Mouse (Mus musculus) stomach, postnatal 0 days (tissue): Measurements from ENCODE around the gene Ppm1h. TPM values are rescaled to one million over a fixed set of nuclear protein-coding genes. Genes with fewer than 3 reads are reported as not detected.

Experiments
- ATAC-seq: fragments of 200-750 bp; cut with Nextera tagmentation; 2 replicates; pipeline ENCODE4 v1.8.0; 2017; ENCODE audit not compliant: low FRiP score, low TSS enrichment
- DNase-seq: peaks from one replicate; pipeline ENCODE4 v3.0.0-alpha.2; 2016; ENCODE audit warnings: low spot score
- H3K27ac ChIP-seq: fragments of 300-500 bp; sonication (generic); replicated peaks from 2 replicates; pipeline ENCODE4 v1.5.1; 2014; ENCODE audit warnings: mild to moderate bottlenecking, control low read depth
- H3K27me3 ChIP-seq: fragments of 300-500 bp; sonication (generic); 2 replicates; pipeline ENCODE4 v1.6.1; 2014; ENCODE audit warnings: low read length; ENCODE audit not compliant: control insufficient read depth, insufficient read depth
- H3K36me3 ChIP-seq: fragments of 300-500 bp; sonication (generic); 2 replicates; pipeline ENCODE4 v1.6.1; 2014; ENCODE audit warnings: low read length, mixed read lengths; ENCODE audit not compliant: control insufficient read depth, insufficient read depth
- H3K4me1 ChIP-seq: fragments of 300-500 bp; sonication (generic); replicated peaks from 2 replicates; pipeline ENCODE4 v1.6.1; 2014; ENCODE audit warnings: antibody characterized with exemption; ENCODE audit not compliant: control insufficient read depth, insufficient read depth
- H3K4me2 ChIP-seq: fragments of 300-500 bp; sonication (generic); replicated peaks from 2 replicates; pipeline ENCODE4 v1.6.1; 2014; ENCODE audit warnings: low read depth, mild to moderate bottlenecking, control low read depth, moderate library complexity
- H3K4me3 ChIP-seq: fragments of 300-500 bp; sonication (generic); 2 replicates; pipeline ENCODE4 v1.5.1; 2014; ENCODE audit warnings: low read depth, low read length, control low read depth
- H3K9ac ChIP-seq: fragments of 300-500 bp; sonication (generic); 2 replicates; pipeline ENCODE4 v1.6.1; 2014; ENCODE audit warnings: mild to moderate bottlenecking, low read length, control low read depth, mixed read lengths
- H3K9me3 ChIP-seq: fragments of 300-500 bp; sonication (generic); 2 replicates; pipeline ENCODE4 v1.6.1; 2016; ENCODE audit warnings: low read length; ENCODE audit not compliant: control insufficient read depth
- CTCF ChIP-seq: IDR thresholded peaks from 2 replicates; pipeline ENCODE4 v1.5.1; 2016; ENCODE audit warnings: antibody characterized with exemption, low read depth, mild to moderate bottlenecking, moderate library complexity
- EP300 ChIP-seq: optimal IDR thresholded peaks from 2 replicates; pipeline ENCODE3; 2016; ENCODE audit warnings: antibody characterized with exemption
- WGBS: fragments of 180-500 bp; shearing (Covaris S2); extraction: QIAGEN DNeasy Blood & Tissue Kit; methylation state at CpG from one replicate; pipeline ENCODE4 v1.1.7; 2014; 5-methylcytosine and 5-hydroxymethylcytosine counted together
- polyA plus RNA-seq: library from polyadenylated mRNA; unstranded; fragments of >200 nt; fragmentation: Nextera tagmentation; extraction: Ambion mirVana; gene quantifications from 2 replicates; pipeline ENCODE4 v1.2.1, GENCODE M21; 2015

Ppm1h gene
- polyA plus RNA-seq, 1 experiment from 2014 or later = 7.6 TPM

DNA sequence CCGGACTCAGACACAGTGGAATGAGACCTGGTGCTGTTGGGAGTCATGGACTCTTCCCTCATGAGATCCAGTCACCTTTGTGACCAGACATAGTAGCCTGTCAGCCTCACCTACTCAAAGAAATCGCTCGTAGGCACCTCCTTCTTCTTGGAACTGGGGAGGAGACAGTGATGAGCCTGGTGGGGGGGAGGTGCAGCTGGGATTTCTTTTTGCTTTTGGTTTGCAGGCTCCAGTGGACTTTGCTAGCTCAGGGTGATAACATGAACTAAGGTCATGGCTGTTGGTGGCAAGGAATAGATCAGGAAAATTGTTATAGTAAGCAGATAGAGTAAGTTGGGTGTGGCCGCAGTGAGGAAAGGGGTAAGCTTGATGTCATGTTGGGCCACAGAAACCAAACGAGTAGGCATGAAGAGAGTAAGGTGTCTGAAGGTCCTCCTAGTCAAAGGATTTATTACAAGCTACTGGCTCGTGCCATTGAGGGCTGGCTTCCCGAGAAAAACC is 56.8 kb downstream of the Ppm1h start:
- ATAC-seq = no peak
- Histone ChIP-seq H3K4me1 (no peaks in the 10 kb centered on the region), H3K9me3 (no peaks in the 10 kb centered on the region), H3K27ac (no peak overlapping the region), H3K36me3 (no peaks in the 10 kb centered on the region), H3K27me3 (no peaks in the 10 kb centered on the region), H3K9ac (no peak overlapping the region), H3K4me2 (no peak overlapping the region), H3K4me3 (no peak overlapping the region)
- TF ChIP-seq EP300 = no peak
- TF ChIP-seq CTCF = no peak
- no peak for DNase-seq
- 89% methylated on average over 7 of the region's 7 CpGs for WGBS

DNA sequence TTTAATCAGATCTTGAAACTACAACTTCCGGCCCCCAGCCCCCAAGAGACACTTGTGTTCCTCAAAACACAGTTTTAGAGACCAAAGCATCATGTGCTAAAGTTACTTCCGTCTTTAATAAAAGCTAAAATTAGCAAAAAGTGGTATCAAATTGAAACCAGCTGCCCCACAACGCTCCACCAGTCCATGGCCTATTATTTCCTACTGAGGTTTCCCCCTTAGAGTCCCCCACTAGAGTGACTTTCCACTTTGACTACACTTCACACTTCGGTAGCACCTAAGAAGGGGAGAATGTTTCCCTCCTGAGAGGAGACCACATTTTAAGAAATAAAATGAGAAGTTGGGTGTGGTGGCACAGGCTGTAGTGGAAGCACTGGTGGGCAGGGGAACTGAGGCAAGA is 58.3 kb downstream of the Ppm1h start:
- TF ChIP-seq EP300 (no peak), CTCF (no peak)
- DNase-seq (no peak), ATAC-seq (no peak)
- no peaks in the 10 kb centered on the region for H3K4me1 ChIP-seq
- H3K9ac ChIP-seq = no peak overlapping the region
- no peaks in the 10 kb centered on the region for H3K9me3 ChIP-seq
- H3K36me3 ChIP-seq = no peaks in the 10 kb centered on the region
- no peak overlapping the region for H3K27ac ChIP-seq
- no peak overlapping the region for H3K4me3 ChIP-seq
- 83% methylated on average over 4 of the region's 4 CpGs for WGBS
- H3K4me2 ChIP-seq = no peak overlapping the region
- H3K27me3 ChIP-seq = no peaks in the 10 kb centered on the region

DNA sequence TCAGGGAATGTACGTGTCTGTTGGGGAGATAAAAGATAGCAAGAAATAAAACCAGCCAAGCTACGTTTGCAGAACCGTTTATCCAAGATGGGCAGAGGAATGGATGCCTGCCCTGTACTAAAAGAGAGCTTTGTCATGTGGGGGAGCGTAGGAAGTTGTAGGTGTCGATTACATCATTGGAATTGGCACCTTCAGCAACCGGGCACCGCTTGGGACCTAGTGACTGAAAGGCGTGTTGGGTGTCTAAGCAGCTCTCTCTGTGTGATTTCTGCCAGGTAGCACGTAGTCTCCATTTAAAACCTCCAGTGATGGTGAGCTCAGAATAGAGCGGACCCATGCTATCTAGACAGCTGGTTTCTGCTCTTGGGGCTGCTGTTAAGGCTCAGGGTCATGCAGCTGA is 60.0 kb downstream of the Ppm1h start:
- WGBS = 85% methylated on average over 10 of the region's 10 CpGs
- Histone ChIP-seq H3K4me1 (no peaks in the 10 kb centered on the region), H3K36me3 (no peaks in the 10 kb centered on the region), H3K4me2 (no peak overlapping the region), H3K27ac (no peak overlapping the region), H3K27me3 (no peaks in the 10 kb centered on the region), H3K4me3 (no peak overlapping the region), H3K9me3 (no peaks in the 10 kb centered on the region), H3K9ac (no peak overlapping the region)
- no peak for TF ChIP-seq CTCF
- no peak for TF ChIP-seq EP300
- no peak for DNase-seq
- no peak for ATAC-seq

DNA sequence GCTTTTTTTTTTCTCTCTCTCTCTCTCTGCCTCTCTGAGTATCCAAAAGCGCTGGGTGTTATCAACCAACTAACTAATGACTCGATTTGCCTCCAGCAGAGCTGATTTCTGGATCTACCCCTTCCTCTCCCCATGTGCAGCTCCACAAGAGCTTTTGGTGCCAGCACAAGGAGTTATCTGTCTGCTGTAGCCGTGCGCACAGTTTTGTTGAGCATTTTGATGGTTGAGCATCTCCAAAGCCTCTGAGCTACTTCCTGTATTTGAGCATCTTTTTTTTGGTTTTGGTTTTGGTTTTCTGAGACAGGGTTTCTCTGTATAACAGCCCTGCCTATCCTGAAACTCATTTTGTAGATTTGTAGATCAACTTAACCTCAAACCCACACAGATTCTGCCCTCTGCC is 60.5 kb downstream of the Ppm1h start:
- Histone ChIP-seq H3K4me1 (no peaks in the 10 kb centered on the region), H3K9ac (no peak overlapping the region), H3K9me3 (no peaks in the 10 kb centered on the region), H3K4me3 (no peak overlapping the region), H3K27me3 (no peaks in the 10 kb centered on the region), H3K4me2 (no peak overlapping the region), H3K27ac (no peak overlapping the region), H3K36me3 (no peaks in the 10 kb centered on the region)
- 80% methylated on average over 4 of the region's 4 CpGs for WGBS
- DNase-seq (no peak), ATAC-seq (no peak)
- TF ChIP-seq CTCF = no peak
- TF ChIP-seq EP300 = no peak

DNA sequence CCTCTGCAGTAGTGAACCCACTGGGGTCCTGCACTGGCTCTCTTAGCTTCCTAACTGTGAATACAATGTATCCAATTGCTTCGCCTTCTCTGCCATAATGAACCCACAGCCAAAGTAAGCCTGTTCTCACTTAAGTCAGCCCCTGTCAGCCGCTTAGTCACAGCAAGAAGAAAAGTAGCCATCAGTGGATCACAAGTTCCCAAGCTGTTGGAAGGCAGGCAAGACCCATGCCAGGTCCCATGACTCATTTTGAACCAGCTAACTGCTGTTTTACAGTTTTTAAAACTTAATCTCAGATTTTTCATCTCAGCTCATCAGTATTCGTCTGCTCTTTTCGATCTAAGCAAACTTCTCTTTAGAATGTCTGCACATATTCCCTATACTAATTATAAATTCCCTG is 61.6 kb downstream of the Ppm1h start:
- no peaks in the 10 kb centered on the region for H3K27me3 ChIP-seq
- no peak for ATAC-seq
- WGBS = 83% methylated on average over 4 of the region's 4 CpGs

DNA sequence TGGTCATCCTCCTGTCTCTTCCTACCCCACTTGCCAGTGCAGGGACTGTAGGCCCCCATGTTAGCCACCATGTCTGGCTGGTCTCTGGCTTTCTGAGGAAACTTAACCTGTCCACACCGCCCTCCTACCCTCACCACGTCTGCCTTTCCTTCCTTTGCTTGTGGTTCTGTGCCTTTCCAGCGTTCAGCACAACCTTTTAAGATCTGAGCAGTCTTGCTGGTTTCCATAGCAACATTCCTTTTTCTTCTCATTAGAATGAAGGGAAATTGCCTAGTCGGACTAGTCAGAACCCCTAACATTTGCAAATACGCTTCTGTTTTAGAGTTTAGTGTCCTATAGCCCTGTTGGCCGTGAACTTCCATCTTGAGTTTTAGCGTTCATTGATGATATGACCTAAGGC is 62.6 kb downstream of the Ppm1h start:
- no peak for TF ChIP-seq CTCF
- no peak for TF ChIP-seq EP300
- Histone ChIP-seq H3K27me3 (no peaks in the 10 kb centered on the region), H3K4me2 (no peak overlapping the region), H3K4me3 (no peak overlapping the region), H3K4me1 (no peaks in the 10 kb centered on the region), H3K9ac (no peak overlapping the region), H3K27ac (no peak overlapping the region), H3K9me3 (no peaks in the 10 kb centered on the region), H3K36me3 (no peaks in the 10 kb centered on the region)
- ATAC-seq (no peak), DNase-seq (no peak)
- 81% methylated on average over 7 of the region's 7 CpGs for WGBS

More for the DNA sequence above, 61.6 kb downstream of the Ppm1h start:
- H3K4me2 ChIP-seq = no peak overlapping the region
- H3K4me3 ChIP-seq = no peak overlapping the region
- H3K27ac ChIP-seq = no peak overlapping the region
- no peak overlapping the region for H3K9ac ChIP-seq
- no peaks in the 10 kb centered on the region for H3K9me3 ChIP-seq
- no peaks in the 10 kb centered on the region for H3K4me1 ChIP-seq
- DNase-seq = no peak
- TF ChIP-seq EP300 (no peak), CTCF (no peak)
- H3K36me3 ChIP-seq = no peaks in the 10 kb centered on the region
